Mouse (Mus musculus): ENCODE data around the gene March10.

Gene March10

GRCm38 (mm10) chr11:105352954-105353890 is 103.3 kb downstream of the March10 start:
- DNase-seq (ENCODE audit: low spot score in 2 of 2) = peak; percentile 86 to 90

DNA sequence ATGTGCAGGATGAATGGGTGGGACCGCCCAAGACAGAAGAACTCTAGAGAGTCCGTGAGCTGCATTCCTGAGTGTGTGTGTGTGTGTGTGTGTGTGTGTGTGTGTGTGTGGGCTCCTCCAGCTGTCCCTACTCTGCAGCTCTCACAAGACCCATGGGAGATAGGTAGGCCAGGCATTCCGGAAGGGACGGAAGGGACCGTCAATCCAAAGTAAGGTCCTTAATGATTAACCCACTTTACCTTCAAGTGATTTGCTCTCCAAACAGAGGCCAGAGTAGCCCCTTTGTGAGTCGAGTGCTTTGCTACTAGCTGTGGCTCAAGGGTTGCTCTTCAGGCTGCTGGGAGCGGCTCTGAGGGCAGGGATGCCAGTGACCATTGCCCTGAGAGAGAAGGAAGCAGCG is 104.4 kb downstream of the March10 start:
- no peak for DNase-seq (ENCODE audit: low spot score in 2 of 2)

DNA sequence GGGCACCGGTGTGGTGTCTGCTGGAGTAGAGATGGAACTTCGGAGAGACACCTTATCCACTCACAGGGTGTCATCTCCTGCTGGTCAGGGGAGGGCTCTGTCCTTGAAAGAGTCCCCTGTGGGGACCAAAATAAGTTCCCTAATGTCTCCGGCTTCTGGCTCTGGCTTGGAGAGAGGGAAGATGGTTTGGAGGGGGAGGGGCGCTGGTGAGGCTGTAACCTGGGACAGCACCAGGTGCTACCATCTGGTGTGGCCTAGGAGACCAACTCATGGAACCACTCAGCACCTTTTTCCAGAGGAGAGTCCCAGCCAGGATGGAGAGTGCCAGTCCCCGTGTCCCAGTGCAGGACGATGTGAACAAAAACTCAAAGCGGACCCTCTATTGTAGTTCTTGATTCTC is 105.9 kb downstream of the March10 start:
- no peak for DNase-seq (ENCODE audit: low spot score in 2 of 2)

DNA sequence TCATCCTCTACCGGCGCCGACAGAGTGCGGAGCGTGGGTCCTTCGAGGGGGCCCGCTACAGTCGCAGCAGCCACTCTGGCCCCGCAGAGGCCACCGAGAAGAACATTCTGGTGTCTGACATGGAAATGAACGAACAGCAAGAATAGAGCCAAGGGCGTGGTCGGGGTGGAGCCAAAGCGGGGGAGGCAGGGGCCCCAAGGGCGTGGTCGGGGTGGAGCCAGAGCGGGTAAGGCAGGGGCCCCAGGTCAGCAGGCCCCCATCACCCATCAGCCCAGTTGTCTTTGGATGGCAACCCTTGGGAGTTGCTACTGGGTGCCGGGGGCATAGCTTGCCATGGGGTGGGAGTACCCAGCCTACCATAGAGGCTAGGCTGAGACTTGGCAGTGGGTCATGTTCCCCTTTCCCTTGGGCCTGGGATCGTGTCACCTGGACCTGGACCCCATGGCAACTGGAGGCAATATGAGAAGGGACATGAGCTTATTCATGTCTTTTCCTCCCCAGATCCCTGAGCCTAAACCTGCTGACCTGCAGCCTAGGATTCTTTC is 106.7 kb downstream of the March10 start:
- DNase-seq (ENCODE audit: low spot score in 2 of 2) = no peak

DNA sequence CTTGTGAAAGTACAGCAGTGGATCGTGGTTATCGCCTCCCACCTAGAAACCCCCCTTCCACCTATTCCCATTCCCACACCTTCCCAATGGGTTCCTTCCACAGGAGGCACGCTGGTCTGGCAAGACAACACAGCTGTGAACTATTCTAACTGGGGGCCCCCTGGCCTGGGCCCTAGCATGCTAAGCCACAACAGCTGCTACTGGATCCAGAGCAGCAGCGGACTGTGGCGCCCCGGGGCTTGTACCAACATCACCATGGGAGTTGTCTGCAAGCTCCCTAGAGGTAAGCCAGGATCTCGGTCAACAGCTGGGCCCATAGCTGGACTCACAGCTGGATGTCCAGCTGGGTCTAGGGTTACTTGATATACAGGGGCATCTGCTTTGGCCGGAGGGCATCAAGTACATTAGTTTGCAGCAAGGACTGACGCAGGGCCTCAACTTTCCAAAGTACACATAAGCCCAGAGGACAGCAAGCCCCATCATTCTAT is 108.0 kb downstream of the March10 start:
- DNase-seq (ENCODE audit: low spot score in 2 of 2) = no peak

DNA sequence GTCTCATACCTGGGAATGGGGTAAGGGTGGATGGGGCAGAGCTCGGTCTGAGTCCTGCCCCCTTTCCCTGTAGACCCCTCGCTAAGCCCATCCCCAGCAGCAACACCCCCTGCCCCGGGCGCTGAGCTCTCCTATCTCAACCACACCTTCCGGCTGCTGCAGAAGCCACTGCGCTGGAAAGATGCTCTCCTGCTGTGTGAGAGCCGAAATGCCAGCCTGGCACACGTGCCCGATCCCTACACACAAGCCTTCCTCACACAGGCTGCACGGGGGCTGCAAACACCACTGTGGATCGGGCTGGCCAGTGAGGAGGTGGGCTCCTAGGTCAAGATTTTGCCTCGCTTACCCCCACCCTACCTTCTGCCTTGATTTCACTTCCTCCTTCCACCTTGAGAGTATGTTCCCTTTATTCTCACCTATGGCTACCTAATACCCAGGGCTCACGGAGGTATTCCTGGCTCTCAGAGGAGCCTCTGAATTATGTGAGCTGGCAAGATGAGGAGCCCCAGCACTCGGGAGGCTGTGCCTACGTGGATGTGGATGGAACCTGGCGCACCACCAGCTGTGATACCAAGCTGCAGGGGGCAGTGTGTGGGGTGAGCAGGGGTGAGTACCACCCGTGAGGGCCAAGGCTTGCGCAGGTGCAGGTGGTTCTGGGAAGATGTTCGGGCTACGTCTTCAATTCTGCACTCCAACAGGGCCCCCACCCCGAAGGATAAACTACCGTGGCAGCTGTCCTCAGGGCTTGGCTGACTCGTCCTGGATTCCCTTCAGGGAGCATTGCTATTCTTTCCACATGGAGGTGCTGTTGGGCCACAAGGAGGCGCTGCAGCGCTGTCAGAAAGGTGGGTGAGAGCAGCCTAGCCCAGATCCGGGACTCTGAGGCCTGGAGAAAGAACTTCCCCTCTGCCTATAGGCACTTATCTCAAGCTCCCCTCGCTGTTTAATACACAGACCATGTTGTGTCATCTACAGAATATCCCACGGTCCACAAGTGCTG is 109.1 kb downstream of the March10 start:
- peak; percentile 49 to 65 for DNase-seq (ENCODE audit: low spot score in 2 of 2)

GRCm38 (mm10) chr11:105345284-105345683 is 111.3 kb downstream of the March10 start:
- no peak for DNase-seq (ENCODE audit: low spot score in 2 of 2)

- no peak for DNase-seq (ENCODE audit: low spot score in 2 of 2)
These were observed 117.7 kb downstream of the March10 start for GRCm38 (mm10) chr11:105338596-105339390.

DNA sequence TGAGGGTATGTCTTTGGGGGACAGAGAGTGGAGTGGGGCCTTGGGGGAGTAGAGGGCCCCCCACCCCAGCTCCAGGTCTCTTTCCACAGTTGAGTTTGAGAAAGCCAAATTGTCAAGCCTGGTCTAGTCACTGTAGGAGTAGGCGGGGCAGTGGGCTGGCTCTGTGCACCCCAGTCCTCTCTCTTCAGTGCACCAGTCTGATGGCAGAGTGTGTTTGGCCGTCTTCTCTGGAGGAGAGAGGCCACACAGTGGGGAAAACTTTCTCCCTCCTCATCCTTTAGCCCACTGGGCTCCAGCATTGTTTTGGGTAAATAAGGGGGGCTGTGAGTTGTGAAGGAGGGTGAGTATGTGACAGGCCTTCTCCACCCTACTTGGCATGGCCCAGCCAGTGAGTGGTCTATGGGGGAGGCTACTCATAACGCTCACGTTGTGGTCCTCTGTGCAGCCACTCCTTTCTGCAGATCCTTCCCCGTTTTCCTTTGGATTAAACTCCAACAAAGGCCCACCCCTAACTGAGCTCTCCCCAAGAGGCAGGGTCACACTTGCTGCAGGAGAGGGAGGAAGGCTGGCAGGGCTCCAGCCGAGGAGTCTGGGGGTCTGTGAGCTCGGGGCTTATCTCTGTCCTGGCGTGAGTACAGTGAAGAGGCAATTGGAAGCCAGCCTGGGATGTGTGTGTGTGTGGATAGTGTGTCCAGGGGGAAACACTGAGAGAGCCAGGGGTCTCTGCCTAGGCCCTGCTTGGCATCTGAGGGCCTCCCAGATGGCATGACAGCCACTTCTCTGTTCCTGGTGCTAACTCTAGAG is 122.5 kb downstream of the March10 start:
- no peak for DNase-seq (ENCODE audit: low spot score in 2 of 2)

GRCm38 (mm10) chr11:105332468-105332867 is 124.1 kb downstream of the March10 start:
- no peak for DNase-seq (ENCODE audit: low spot score in 2 of 2)

DNA sequence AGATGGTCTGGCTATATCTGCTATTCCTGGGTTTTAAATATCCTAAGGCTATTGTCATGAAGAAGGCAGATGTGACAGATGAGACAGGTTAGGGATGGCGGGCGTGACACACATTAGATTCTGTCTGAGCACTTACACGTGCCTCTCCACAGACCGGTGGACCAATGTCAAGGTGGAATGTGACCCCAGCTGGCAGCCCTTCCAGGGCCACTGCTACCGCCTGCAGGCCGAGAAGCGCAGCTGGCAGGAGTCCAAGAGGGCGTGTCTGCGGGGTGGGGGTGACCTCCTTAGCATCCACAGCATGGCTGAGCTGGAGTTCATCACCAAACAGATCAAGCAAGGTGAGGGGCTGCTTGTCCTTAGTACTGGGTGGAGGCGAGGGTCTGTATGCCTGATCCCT is 124.8 kb downstream of the March10 start:
- DNase-seq (ENCODE audit: low spot score in 2 of 2) = peak in 1 of 2 experiments; percentile 42

- no peak for DNase-seq (ENCODE audit: low spot score in 2 of 2)
These were observed 125.4 kb downstream of the March10 start for GRCm38 (mm10) chr11:105331129-105331528.

GRCm38 (mm10) chr11:105329962-105330361 is 126.6 kb downstream of the March10 start:
- DNase-seq (ENCODE audit: low spot score in 2 of 2) = no peak

DNA sequence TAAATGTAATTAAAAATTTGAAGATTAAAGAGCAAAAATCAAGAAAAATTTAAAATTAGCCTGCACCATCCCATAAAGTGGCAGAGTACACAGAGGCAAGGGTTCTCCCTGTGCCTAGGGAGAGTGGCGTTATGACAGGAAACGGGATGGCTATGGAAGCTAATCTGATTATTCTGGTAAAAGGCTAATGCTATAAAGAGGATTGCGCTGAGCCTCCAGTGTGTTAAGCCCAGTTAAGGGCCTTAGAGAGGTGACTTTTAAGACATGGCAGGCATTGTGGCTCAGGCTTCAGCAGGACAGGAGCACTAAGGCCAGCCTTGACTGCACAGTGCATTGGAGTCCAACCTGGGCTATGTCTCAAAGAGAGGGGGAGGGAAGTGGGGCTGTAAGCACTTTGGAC is 129.4 kb downstream of the March10 start:
- DNase-seq (ENCODE audit: low spot score in 2 of 2) = no peak

DNA sequence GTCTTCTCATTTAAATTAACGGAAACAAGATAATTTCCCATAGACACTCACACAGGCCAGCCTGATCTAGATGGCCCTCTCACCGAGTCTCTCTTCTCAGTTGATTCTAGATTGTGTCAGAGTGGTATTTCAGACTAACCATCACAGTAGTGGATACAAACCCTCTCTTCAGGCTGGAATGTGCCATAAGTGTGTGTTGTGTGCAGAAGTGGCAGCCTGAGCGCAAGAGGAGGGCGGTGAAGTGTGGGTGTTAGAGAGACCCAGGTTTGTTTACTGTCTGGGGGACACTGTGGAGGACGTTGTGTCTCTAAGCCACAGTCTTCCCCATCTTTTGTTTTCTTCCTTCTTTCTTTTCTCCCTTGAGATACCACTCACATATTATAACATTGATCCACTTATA is 133.0 kb downstream of the March10 start:
- no peak for DNase-seq (ENCODE audit: low spot score in 2 of 2)

- DNase-seq (ENCODE audit: low spot score in 2 of 2) = no peak
These were observed 135.4 kb downstream of the March10 start for GRCm38 (mm10) chr11:105321090-105321489.

DNA sequence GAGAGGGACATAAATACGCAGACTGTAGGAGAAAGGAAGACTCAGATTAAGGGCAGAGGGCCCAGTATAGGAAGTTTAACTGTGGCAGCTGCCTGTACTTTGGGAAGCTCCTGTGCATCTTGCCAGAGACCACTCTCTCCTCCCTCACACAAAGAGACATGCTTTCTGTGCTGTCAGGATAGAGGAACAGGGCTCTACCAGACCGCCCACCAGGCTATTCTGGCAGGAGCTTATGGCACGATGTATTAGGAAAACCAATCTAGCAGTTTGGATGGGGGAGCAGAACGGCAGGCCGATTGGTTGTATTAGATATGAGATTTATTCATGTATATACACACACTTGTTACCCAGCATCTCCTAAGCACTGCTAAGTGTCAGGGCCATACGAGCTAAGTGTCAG is 138.8 kb downstream of the March10 start:
- DNase-seq (ENCODE audit: low spot score in 2 of 2) = no peak

- no peak for DNase-seq (ENCODE audit: low spot score in 2 of 2)
These were observed 140.4 kb downstream of the March10 start for GRCm38 (mm10) chr11:105316121-105316520.

DNA sequence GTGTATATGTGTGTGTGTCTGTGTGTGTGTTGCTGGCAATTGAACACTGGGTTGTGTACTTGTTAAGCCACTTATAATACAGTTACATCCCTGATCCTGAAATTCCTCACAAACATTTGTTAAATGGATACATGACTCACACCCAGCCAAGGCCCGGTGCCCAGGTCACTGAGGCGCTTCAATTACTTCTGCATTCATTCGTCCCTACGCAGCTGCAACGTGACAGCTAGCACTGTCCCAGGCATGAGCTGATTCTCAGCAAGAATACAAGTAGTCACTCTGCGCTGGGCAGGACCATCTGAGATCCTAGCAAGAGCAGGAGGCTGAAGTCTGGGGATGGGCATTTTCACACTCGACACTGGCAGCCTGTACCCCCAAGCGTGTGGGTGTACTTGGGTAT is 141.2 kb downstream of the March10 start:
- no peak for DNase-seq (ENCODE audit: low spot score in 2 of 2)

DNA sequence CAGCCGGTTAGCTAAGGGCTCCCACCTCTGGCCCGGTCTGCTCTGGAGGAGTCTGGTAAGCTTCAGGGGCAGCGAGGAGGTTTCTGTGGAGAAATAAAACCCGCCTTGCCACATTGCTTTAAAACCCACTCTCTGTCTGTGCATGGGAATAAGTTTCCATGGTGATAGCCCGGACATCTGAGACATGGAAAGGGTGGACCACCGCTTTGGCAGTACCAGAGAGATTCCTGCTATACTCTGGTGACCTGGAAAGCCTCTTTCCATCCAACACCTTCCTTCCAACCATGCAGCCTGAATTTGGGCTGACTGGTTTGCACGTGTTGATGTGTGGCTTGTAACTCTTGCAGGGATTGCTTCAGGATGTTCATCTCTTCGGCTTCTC is 142.9 kb downstream of the March10 start:
- DNase-seq (ENCODE audit: low spot score in 2 of 2) = no peak

All from heart, adult 9 months (tissue).